Mouse (Mus musculus) embryonic facial prominence, embryonic 14.5 days (tissue): Measurements from ENCODE around the gene Gm49425. TPM values are rescaled to one million over a fixed set of nuclear protein-coding genes. Genes with fewer than 3 reads are reported as not detected.

ENCODE experiments used
- ATAC-seq: fragments of 200-750 bp; cut with Nextera tagmentation; 2 replicates; pipeline ENCODE4 v1.8.0; 2017; ENCODE audit warnings: low read depth, moderate number of reproducible peaks, moderate TSS enrichment
- DNase-seq: peaks from one replicate; pipeline ENCODE4 v3.0.0-alpha.2; 2015; ENCODE audit warnings: low spot score
- H3K27ac ChIP-seq: fragments of 300-500 bp; sonication (generic); replicated peaks from 2 replicates; pipeline ENCODE4 v1.5.1; 2014; ENCODE audit warnings: low read depth, mild to moderate bottlenecking, low read length, moderate library complexity
- H3K27me3 ChIP-seq: fragments of 300-500 bp; sonication (generic); replicated peaks from 2 replicates; pipeline ENCODE4 v1.6.1; 2014; ENCODE audit warnings: low read length; ENCODE audit not compliant: control insufficient read depth, insufficient read depth
- H3K36me3 ChIP-seq: fragments of 300-500 bp; sonication (generic); 2 replicates; pipeline ENCODE4 v1.6.1; 2014; ENCODE audit warnings: low read length, mixed read lengths; ENCODE audit not compliant: control insufficient read depth, insufficient read depth
- H3K4me1 ChIP-seq: fragments of 300-500 bp; sonication (generic); 2 replicates; pipeline ENCODE4 v1.6.1; 2014; ENCODE audit warnings: antibody characterized with exemption, low read length; ENCODE audit not compliant: control insufficient read depth, insufficient read depth
- H3K4me2 ChIP-seq: fragments of 300-500 bp; sonication (generic); 2 replicates; pipeline ENCODE4 v1.6.1; 2014; ENCODE audit warnings: low read depth, mild to moderate bottlenecking, low read length, moderate library complexity, mixed read lengths
- H3K4me3 ChIP-seq: fragments of 300-500 bp; sonication (generic); 2 replicates; pipeline ENCODE4 v1.5.1; 2014; ENCODE audit warnings: low read depth, mild to moderate bottlenecking, low read length
- H3K9ac ChIP-seq: fragments of 300-500 bp; sonication (generic); 2 replicates; pipeline ENCODE4 v1.6.1; 2014; ENCODE audit warnings: low read depth, mild to moderate bottlenecking, low read length, moderate library complexity, mixed read lengths
- H3K9me3 ChIP-seq: fragments of 300-500 bp; sonication (generic); 2 replicates; pipeline ENCODE4 v1.6.1; 2016; ENCODE audit warnings: low read length; ENCODE audit not compliant: control insufficient read depth
- WGBS: fragments of 180-500 bp; shearing (Covaris S2); extraction: QIAGEN DNeasy Blood & Tissue Kit; methylation state at CpG from one replicate; pipeline ENCODE4 v1.1.7; 2014; 5-methylcytosine and 5-hydroxymethylcytosine counted together
- polyA plus RNA-seq: library from polyadenylated mRNA; unstranded; fragments of >200 nt; fragmentation: Nextera tagmentation; extraction: Ambion mirVana; gene quantifications from 2 replicates; pipeline ENCODE4 v1.2.1, GENCODE M21; 2014

Gm49425 gene
- polyA plus RNA-seq, 1 experiment from 2014 or later = 1.6 TPM

DNA sequence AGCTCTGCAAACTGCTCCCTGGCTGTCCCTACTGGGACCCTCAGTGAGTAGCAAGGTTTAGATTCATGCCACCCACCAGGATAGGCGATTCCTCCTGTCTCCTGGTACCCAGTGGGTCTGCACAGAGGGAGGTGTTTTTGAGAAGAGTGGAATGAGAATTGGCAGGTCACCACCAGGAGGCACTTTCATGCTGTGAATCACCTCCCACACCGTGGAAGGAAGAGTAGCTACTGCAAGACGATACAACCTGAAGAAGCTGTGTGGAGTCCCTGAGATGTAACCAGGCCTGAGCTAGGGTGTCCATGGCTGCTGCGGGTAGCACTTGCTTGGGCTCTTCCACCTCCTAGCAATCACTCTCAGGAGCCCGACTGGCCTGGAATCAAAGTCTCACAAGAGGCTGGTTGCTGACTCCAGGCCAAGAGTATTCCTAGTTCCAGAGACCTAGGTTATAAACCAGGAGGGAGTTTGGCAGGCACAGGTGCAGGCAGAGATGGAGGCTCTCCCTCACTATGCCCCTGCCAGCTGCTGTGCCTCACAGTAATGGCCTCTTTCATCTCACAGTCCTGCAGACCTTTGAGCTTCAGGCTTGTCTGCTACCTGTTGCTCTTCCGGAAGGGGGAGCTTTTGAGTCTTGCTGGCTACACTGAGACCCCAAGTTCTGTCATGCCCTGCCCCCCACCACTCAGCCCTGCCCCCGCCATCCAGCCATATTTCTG is 21.0 kb upstream of the Gm49425 start:
- H3K27me3 ChIP-seq = no peaks in the 10 kb centered on the region
- ATAC-seq (peak; percentile 60; the same call in 1 of the 2 replicates), DNase-seq (peak; percentile 57)
- H3K4me2 ChIP-seq = no peak overlapping the region
- no peaks in the 10 kb centered on the region for H3K9me3 ChIP-seq
- WGBS = 31% methylated on average over 7 of the region's 7 CpGs
- H3K4me1 ChIP-seq = peaks cover 3% of the 10 kb centered on the region; the same call in 1 of the 2 replicates
- H3K9ac ChIP-seq = no peak overlapping the region
- H3K36me3 ChIP-seq = no peaks in the 10 kb centered on the region
- H3K27ac ChIP-seq = no peak overlapping the region; the same call in 1 of the 2 replicates
- no peak overlapping the region for H3K4me3 ChIP-seq

DNA sequence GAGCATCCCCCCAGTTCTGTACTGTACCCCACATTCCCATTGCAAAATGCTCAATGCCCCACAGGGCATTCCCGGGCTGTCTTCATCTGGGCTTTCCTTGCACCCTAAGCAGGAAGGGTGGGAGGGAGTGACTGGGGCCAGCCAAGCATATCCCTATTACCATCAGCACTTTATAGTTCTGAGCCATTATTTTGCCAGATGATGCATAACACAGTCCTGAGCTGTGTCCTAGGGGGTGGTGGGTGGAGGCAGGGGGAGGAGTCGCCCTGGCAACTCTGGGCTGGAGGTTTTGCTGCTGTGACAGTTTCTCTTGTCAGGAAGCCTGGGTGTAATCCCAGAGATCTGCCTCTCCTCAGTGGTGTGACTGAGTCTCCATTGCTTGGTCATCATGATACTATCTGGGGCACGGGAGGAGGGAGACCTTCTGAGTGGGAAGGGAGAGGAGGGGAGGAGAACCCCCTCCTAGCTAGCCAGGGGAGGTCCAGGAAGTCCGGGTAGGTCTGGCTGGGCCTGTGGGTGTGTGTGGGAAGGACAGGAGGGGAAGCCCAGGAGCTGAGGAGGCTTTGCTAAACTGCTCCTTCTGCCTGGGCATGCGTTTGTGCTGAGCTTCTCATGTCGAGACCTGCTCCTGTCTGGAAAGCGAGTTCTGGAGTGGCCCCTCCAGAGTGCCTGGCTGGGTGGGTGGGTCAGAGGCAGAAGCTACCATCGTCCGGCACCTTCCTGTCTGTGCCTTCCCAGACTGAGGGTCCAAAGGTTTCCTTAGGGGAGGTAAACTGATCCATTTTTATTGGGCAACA is 19.2 kb upstream of the Gm49425 start:
- no peaks in the 10 kb centered on the region for H3K4me1 ChIP-seq
- H3K27me3 ChIP-seq = no peaks in the 10 kb centered on the region
- H3K36me3 ChIP-seq = no peaks in the 10 kb centered on the region
- H3K9me3 ChIP-seq = no peaks in the 10 kb centered on the region
- no peak overlapping the region for H3K4me2 ChIP-seq
- no peak overlapping the region for H3K9ac ChIP-seq
- DNase-seq (peak; percentile 32), ATAC-seq (0 out of 2 replicates have a peak, but pooled peaks have one; percentile 37)
- no peak overlapping the region for H3K4me3 ChIP-seq
- WGBS = 49% methylated on average over 8 of the region's 9 CpGs
- H3K27ac ChIP-seq = no peak overlapping the region

DNA sequence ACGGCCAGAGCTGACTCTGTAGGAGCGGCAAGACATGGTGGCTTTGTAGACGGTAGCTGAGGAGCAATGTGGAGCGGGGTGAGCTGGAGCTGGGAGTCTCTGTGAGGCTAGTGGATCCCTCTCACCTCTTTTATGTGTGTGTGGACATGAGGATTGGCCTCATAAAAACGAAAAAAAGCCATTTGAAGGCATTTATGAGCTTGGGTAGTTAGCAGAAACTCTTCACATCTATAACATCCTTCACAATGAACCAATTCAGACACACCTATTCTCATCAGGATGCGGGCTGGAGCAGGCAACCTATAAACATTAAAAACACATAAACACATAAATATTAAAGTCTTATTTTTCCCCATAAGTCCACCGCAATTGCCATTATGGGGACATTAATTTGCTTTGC is 15.7 kb upstream of the Gm49425 start, which contains the start of gene Krt84:
Gene Krt84, minus strand, starts transcription at position 101 of the 400 bp plus-strand sequence.
- Histone ChIP-seq H3K9me3 (no peaks in the 10 kb centered on the region), H3K36me3 (no peaks in the 10 kb centered on the region), H3K4me2 (no peak within 1 kb of the TSS), H3K27me3 (no peaks in the 10 kb centered on the region), H3K9ac (no peak within 1 kb of the TSS), H3K4me3 (no peak within 1 kb of the TSS), H3K27ac (no peak within 1 kb of the TSS), H3K4me1 (no peaks in the 10 kb centered on the region)
- DNase-seq (no peak), ATAC-seq (no peak)
- 88% methylated on average over 7 of the region's 7 CpGs for WGBS

DNA sequence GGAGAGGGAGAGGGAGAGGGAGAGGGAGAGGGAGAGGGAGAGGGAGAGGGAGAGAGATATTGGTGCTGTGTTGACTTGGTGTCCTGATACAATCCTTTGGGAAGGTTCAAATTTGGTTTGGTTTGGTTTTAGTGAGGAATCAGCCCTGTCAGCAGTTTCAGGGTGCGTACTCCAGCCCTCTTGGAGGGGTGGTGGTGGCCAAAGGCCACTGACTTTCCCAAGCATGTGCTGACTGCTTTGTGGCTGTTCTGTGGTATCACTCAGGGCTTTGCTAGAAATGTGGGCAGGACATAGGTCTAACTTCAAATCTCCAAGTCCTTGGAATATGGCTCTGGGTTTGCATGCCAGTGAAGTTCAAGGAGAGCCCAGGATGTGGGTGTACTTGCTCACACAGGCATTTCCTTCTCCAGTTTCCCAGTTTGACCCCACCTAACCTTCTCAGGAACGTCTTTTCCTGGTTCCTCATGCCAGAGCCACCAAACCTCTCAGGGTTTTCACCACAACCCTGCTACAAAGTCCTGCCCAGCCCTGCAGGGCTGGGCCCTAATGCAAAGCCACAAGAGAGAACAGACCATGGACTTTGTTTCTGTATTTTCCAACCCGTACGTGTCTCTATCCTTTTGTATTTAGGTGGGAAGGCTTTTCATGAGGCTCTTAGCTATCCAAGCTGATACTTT is 5.6 kb upstream of the Gm49425 start:
- Histone ChIP-seq H3K27ac (peak overlapping the region; percentile 39; the same call in 1 of the 2 replicates), H3K9ac (no peak overlapping the region), H3K9me3 (no peaks in the 10 kb centered on the region), H3K36me3 (no peaks in the 10 kb centered on the region), H3K4me2 (no peak overlapping the region), H3K4me1 (no peaks in the 10 kb centered on the region), H3K4me3 (no peak overlapping the region), H3K27me3 (no peaks in the 10 kb centered on the region)
- ATAC-seq (no peak), DNase-seq (no peak)
- 66% methylated on average over 4 of the region's 4 CpGs for WGBS

DNA sequence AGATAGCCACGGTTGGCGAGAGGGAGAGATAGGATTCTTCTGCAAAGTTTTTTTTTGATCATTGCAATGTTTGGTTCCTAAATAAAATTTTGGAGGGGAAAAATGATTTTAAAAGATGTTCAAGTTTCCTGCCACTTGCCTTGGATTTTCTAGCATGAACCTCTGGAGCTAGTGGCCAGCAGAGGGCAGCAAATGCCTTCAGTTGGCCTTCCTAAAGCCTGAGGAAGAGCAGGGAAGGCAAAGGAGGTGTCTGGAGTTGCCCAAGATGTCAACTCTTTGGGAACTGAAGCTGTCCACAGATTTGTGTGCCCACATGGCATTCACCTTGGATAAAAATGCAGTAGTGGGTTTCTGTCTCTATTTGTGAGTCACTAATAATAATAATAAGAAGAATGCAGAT is 2.7 kb upstream of the Gm49425 start:
- Histone ChIP-seq H3K36me3 (no peaks in the 10 kb centered on the region), H3K4me2 (no peak overlapping the region), H3K27me3 (no peaks in the 10 kb centered on the region), H3K4me1 (no peaks in the 10 kb centered on the region), H3K9me3 (no peaks in the 10 kb centered on the region), H3K27ac (no peak overlapping the region), H3K4me3 (no peak overlapping the region), H3K9ac (no peak overlapping the region)
- DNase-seq = peak; percentile 90
- 0 out of 2 replicates have a peak, but pooled peaks have one; percentile 57 for ATAC-seq
- WGBS = 10% methylated on average over 2 of the region's 2 CpGs

DNA sequence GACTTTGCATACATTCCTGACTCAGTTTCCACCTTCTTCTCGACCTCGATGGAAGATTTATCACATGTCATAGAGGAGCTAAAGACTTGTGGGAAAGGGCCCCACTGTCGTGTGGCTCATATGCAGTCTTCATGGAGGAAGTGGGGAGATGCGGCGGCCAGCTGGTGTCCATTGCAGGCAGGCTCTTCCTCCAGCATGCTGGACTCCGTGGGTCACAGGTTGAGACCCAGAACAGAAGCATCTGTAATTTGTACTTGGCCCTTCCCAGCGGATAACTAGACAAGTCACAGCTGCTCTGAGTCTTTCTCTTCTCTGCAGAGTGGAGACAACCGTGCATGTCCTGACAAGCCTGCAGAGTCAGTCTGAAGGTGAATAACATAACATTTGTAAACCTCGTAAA is 8.8 kb downstream of the Gm49425 start:
- WGBS = 63% methylated on average over 9 of the region's 9 CpGs
- Histone ChIP-seq H3K9me3 (no peaks in the 10 kb centered on the region), H3K4me1 (no peaks in the 10 kb centered on the region), H3K27me3 (no peaks in the 10 kb centered on the region), H3K4me3 (no peak overlapping the region), H3K27ac (no peak overlapping the region), H3K9ac (no peak overlapping the region), H3K36me3 (no peaks in the 10 kb centered on the region), H3K4me2 (no peak overlapping the region)
- ATAC-seq = no peak
- peak; percentile 42 for DNase-seq

DNA sequence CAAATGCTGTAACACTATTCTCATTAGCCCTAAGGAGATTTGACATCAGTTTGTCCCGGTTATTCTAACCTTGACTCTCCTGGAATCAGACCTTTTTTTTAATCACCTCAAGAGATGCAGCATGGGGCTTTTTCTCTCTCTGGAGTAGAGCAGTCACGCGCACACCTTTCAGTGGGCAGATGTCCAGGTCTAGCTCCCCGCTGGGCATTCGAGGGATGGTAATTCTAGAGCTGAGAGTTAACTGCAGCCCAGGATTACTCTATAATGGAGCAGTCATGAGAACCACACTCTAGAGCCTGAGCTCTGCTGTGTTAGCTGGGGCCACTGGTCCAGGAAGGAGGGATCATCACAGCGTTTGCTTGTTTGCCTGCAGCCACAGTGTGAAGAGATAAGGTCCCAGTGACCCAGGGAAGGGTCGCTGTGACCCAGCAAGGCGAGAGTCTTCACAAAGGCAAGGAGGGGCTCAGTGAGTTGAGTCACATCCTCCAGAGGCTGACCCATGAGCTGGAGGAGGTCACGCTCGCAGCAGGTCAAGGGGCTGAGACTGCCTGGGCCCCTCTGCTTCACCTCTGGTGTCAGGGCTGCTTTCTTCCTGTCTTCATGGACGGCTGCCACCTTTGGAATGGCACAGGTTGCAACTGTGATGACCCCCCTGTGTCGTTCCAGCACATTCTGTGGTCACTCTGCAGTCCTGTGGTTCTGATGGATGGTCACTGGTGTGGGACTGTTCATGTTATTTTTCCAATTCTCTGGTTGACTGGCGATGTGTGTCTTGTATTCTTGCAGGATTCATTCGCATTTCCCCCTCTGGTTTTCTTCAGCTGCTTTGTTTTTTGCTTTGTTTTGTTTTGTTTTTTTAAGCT is 9.9 kb downstream of the Gm49425 start:
- H3K9me3 ChIP-seq = no peaks in the 10 kb centered on the region
- ATAC-seq (no peak), DNase-seq (no peak)
- H3K36me3 ChIP-seq = no peaks in the 10 kb centered on the region
- no peak overlapping the region for H3K9ac ChIP-seq
- no peaks in the 10 kb centered on the region for H3K27me3 ChIP-seq
- H3K4me3 ChIP-seq = no peak overlapping the region
- no peak overlapping the region for H3K4me2 ChIP-seq
- WGBS = 42% methylated on average over 14 of the region's 14 CpGs
- no peaks in the 10 kb centered on the region for H3K4me1 ChIP-seq
- no peak overlapping the region for H3K27ac ChIP-seq

DNA sequence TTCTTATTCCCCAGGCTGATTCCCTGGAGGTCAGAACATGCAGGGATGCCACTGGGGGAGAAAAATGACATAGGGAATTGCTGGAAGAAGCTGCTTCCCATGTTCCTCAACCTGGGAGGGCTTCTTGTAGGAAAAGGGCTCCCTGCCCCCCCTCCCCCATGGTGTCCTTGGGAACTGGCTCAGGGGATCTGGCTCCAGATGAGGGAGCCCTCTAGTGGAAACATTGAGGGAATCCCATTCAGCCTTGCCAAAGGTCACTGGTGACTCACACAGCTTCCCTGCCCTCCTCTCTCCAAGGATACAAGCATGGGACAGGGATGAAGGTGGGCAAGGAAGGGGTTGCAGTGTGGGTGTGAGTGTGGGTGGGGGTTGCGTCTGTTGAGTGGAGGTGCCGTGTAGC is 19.9 kb downstream of the Gm49425 start:
- Histone ChIP-seq H3K4me2 (no peak overlapping the region), H3K36me3 (no peaks in the 10 kb centered on the region), H3K9ac (no peak overlapping the region), H3K4me3 (no peak overlapping the region), H3K27me3 (no peaks in the 10 kb centered on the region), H3K4me1 (no peaks in the 10 kb centered on the region), H3K9me3 (no peaks in the 10 kb centered on the region), H3K27ac (no peak overlapping the region)
- ATAC-seq (no peak), DNase-seq (peak; percentile 22)
- WGBS = 69% methylated on average over 2 of the region's 2 CpGs
